Mouse (Mus musculus) liver, postnatal 0 days (tissue): Measurements from ENCODE around the gene Chrng. TPM values are rescaled to one million over a fixed set of nuclear protein-coding genes. Genes with fewer than 3 reads are reported as not detected.

Source experiments
- ATAC-seq: fragments of 200-750 bp; cut with Nextera tagmentation; 2 replicates; pipeline ENCODE4 v1.8.0; 2017; ENCODE audit warnings: mild to moderate bottlenecking, moderate library complexity
- DNase-seq: peaks from one replicate; pipeline ENCODE4 v3.0.0-alpha.2; 2016
- H3K27ac ChIP-seq: fragments of 300-500 bp; sonication (generic); 2 replicates; pipeline ENCODE4 v1.5.1; 2014; ENCODE audit warnings: antibody characterized with exemption, moderate library complexity, mild to moderate bottlenecking, low read depth
- H3K27me3 ChIP-seq: fragments of 300-500 bp; sonication (generic); 2 replicates; pipeline ENCODE4 v1.6.1; 2014; ENCODE audit warnings: low read length, control low read depth, mixed read lengths; ENCODE audit not compliant: insufficient read depth
- H3K36me3 ChIP-seq: fragments of 300-500 bp; sonication (generic); replicated peaks from 2 replicates; pipeline ENCODE4 v1.6.1; 2014; ENCODE audit warnings: mild to moderate bottlenecking, control low read depth, low read length, moderate library complexity, mixed read lengths; ENCODE audit not compliant: insufficient read depth
- H3K4me1 ChIP-seq: fragments of 300-500 bp; sonication (generic); 2 replicates; pipeline ENCODE4 v1.6.1; 2014; ENCODE audit warnings: antibody characterized with exemption, mild to moderate bottlenecking, control low read depth; ENCODE audit not compliant: insufficient read depth
- H3K4me2 ChIP-seq: fragments of 300-500 bp; sonication (generic); 2 replicates; pipeline ENCODE4 v1.6.1; 2014; ENCODE audit warnings: low read depth, mild to moderate bottlenecking, low read length, moderate library complexity, mixed read lengths
- H3K4me3 ChIP-seq: fragments of 300-500 bp; sonication (generic); 2 replicates; pipeline ENCODE4 v1.5.1; 2014; ENCODE audit warnings: low read depth, low read length
- H3K9ac ChIP-seq: fragments of 300-500 bp; sonication (generic); replicated peaks from 2 replicates; pipeline ENCODE4 v1.6.1; 2014; ENCODE audit warnings: mild to moderate bottlenecking, moderate library complexity
- H3K9me3 ChIP-seq: fragments of 300-500 bp; sonication (generic); 2 replicates; pipeline ENCODE4 v1.6.1; 2016; ENCODE audit warnings: mild to moderate bottlenecking, control low read depth, low read length, mixed read lengths
- CTCF ChIP-seq: sonication (generic); IDR thresholded peaks from 2 replicates; pipeline ENCODE4 v1.5.1; 2016; ENCODE audit warnings: antibody characterized with exemption, low read depth
- EP300 ChIP-seq: IDR thresholded peaks from 2 replicates; pipeline ENCODE4 v1.6.1; 2016; ENCODE audit warnings: antibody characterized with exemption, low read depth, mild to moderate bottlenecking
- WGBS: fragments of 180-500 bp; shearing (Covaris S2); extraction: QIAGEN DNeasy Blood & Tissue Kit; methylation state at CpG from one replicate; pipeline ENCODE4 v1.1.7; 2014; ENCODE audit not compliant: insufficient replicate concordance; 5-methylcytosine and 5-hydroxymethylcytosine counted together
- polyA plus RNA-seq: library from polyadenylated mRNA; unstranded; fragments of >200 nt; fragmentation: Nextera tagmentation; extraction: Ambion mirVana; gene quantifications from 2 replicates; pipeline ENCODE4 v1.2.1, GENCODE M21; 2015

The Chrng gene
- polyA plus RNA-seq, 1 experiment from 2014 or later, result not detected

- 52% methylated on average over 9 of the region's 9 CpGs for WGBS
- TF ChIP-seq CTCF, result no peak
- TF ChIP-seq EP300, result no peak
Measured at GRCm38 (mm10) chr1:87183013-87183412, 21.4 kb upstream of the Chrng start, which contains the start of gene Prss56. Gene Prss56 (plus strand): TSS chr1:87183313.

GRCm38 (mm10) chr1:87183998-87184750, 20.3 kb upstream of the Chrng start:
- WGBS, result 26% methylated on average over 15 of the region's 15 CpGs
- Histone ChIP-seq H3K4me2 (no peak overlapping the region), H3K4me3 (no peak overlapping the region)

More at GRCm38 (mm10) chr1:87183013-87183412, 21.4 kb upstream of the Chrng start, which contains the start of gene Prss56:
- H3K36me3 ChIP-seq, result no peaks in the 10 kb centered on the region
- no peak for DNase-seq
- H3K9me3 ChIP-seq, result no peaks in the 10 kb centered on the region
- peaks cover 53% of the 10 kb centered on the region for H3K27me3 ChIP-seq
- no peak within 1 kb of the TSS for H3K4me2 ChIP-seq
- no peak for ATAC-seq
- H3K4me1 ChIP-seq, result peaks cover 8% of the 10 kb centered on the region
- no peak within 1 kb of the TSS for H3K4me3 ChIP-seq
- H3K27ac ChIP-seq, result no peak within 1 kb of the TSS
- H3K9ac ChIP-seq, result no peak within 1 kb of the TSS

GRCm38 (mm10) chr1:87184751-87185139, 19.7 kb upstream of the Chrng start:
- Histone ChIP-seq H3K9me3 (no peaks in the 10 kb centered on the region), H3K4me1 (peaks cover 8% of the 10 kb centered on the region), H3K36me3 (no peaks in the 10 kb centered on the region), H3K9ac (no peak overlapping the region), H3K27ac (no peak overlapping the region), H3K4me2 (no peak overlapping the region), H3K4me3 (no peak overlapping the region), H3K27me3 (peaks cover 50% of the 10 kb centered on the region)
- 10% methylated on average over 20 of the region's 20 CpGs for WGBS
- peak; percentile 73 for ATAC-seq
- DNase-seq, result peak; percentile 80
- no peak for TF ChIP-seq EP300
- TF ChIP-seq CTCF, result peak; percentile 75

More at GRCm38 (mm10) chr1:87183998-87184750, 20.3 kb upstream of the Chrng start:
- Histone ChIP-seq H3K27ac (no peak overlapping the region), H3K4me1 (peaks cover 8% of the 10 kb centered on the region), H3K36me3 (no peaks in the 10 kb centered on the region), H3K9ac (no peak overlapping the region), H3K9me3 (no peaks in the 10 kb centered on the region), H3K27me3 (peaks cover 52% of the 10 kb centered on the region)
- DNase-seq (peak; percentile 26), ATAC-seq (no peak)
- no peak for TF ChIP-seq EP300
- TF ChIP-seq CTCF, result no peak

- Histone ChIP-seq H3K27ac (no peak overlapping the region), H3K9ac (no peak overlapping the region), H3K4me2 (no peak overlapping the region), H3K4me1 (peaks cover 8% of the 10 kb centered on the region), H3K9me3 (no peaks in the 10 kb centered on the region), H3K4me3 (no peak overlapping the region), H3K27me3 (peaks cover 50% of the 10 kb centered on the region), H3K36me3 (no peaks in the 10 kb centered on the region)
- ATAC-seq (no peak), DNase-seq (no peak)
- TF ChIP-seq EP300 (no peak), CTCF (no peak; the same call in 1 of the 2 replicates)
- 15% methylated on average over 13 of the region's 13 CpGs for WGBS
Measured at GRCm38 (mm10) chr1:87185526-87185925, 18.9 kb upstream of the Chrng start.

- Histone ChIP-seq H3K4me2 (peak overlapping the region; percentile 83), H3K4me1 (peaks cover 8% of the 10 kb centered on the region), H3K27ac (no peak overlapping the region), H3K9me3 (no peaks in the 10 kb centered on the region), H3K4me3 (peak overlapping the region; percentile 51), H3K9ac (peak overlapping the region; percentile 27; the same call in 1 of the 2 replicates), H3K27me3 (peaks cover 46% of the 10 kb centered on the region), H3K36me3 (no peaks in the 10 kb centered on the region)
- TF ChIP-seq CTCF (no peak), EP300 (no peak)
- 1% methylated on average over 40 of the region's 54 CpGs for WGBS
- DNase-seq (no peak), ATAC-seq (peak; percentile 34; the same call in 1 of the 2 replicates)
Measured at GRCm38 (mm10) chr1:87186261-87187036, 18.0 kb upstream of the Chrng start.

- Histone ChIP-seq H3K36me3 (no peaks in the 10 kb centered on the region), H3K4me2 (peak overlapping the region; percentile 83), H3K9ac (peak overlapping the region; percentile 27; the same call in 1 of the 2 replicates), H3K4me1 (peaks cover 8% of the 10 kb centered on the region), H3K27me3 (peaks cover 45% of the 10 kb centered on the region), H3K27ac (no peak overlapping the region), H3K9me3 (no peaks in the 10 kb centered on the region), H3K4me3 (peak overlapping the region; percentile 51)
- under 1% methylated on average over 15 of the region's 15 CpGs for WGBS
- TF ChIP-seq EP300 (no peak), CTCF (peak; percentile 82)
- DNase-seq (peak; percentile 82), ATAC-seq (peak; percentile 53; the same call in 1 of the 2 replicates)
Measured at GRCm38 (mm10) chr1:87187037-87187355, 17.5 kb upstream of the Chrng start.
